Mouse (Mus musculus) intestine, embryonic 14.5 days (tissue): ENCODE measurements around the gene Dcx. TPM values are rescaled to one million over a fixed set of nuclear protein-coding genes. Genes with fewer than 3 reads are reported as not detected.

ENCODE experiments used
- ATAC-seq: fragments of 200-750 bp; cut with Nextera tagmentation; replicated peaks from 2 replicates; pipeline ENCODE4 v1.8.0; 2017; ENCODE audit warnings: low read depth, moderate number of reproducible peaks, moderate TSS enrichment, moderate library complexity; ENCODE audit not compliant: low FRiP score, low TSS enrichment
- DNase-seq: peaks from one replicate; pipeline ENCODE4 v3.0.0-alpha.2; 2018; ENCODE audit warnings: low spot score
- H3K27ac ChIP-seq: fragments of 300-500 bp; sonication (generic); 2 replicates; pipeline ENCODE4 v1.5.1; 2014; ENCODE audit warnings: low read depth, mild to moderate bottlenecking, control low read depth
- H3K27me3 ChIP-seq: fragments of 300-500 bp; sonication (generic); replicated peaks from 2 replicates; pipeline ENCODE4 v1.6.1; 2014; ENCODE audit warnings: low read length, control low read depth; ENCODE audit not compliant: control insufficient read depth, insufficient read depth
- H3K36me3 ChIP-seq: fragments of 300-500 bp; sonication (generic); 2 replicates; pipeline ENCODE4 v1.6.1; 2014; ENCODE audit warnings: low read length, control low read depth; ENCODE audit not compliant: control insufficient read depth, insufficient read depth
- H3K4me1 ChIP-seq: fragments of 300-500 bp; sonication (generic); replicated peaks from 2 replicates; pipeline ENCODE4 v1.6.1; 2014; ENCODE audit warnings: low read length, control low read depth, mixed read lengths; ENCODE audit not compliant: control insufficient read depth, insufficient read depth
- H3K4me2 ChIP-seq: fragments of 300-500 bp; sonication (generic); 2 replicates; pipeline ENCODE4 v1.6.1; 2014; ENCODE audit warnings: low read length
- H3K4me3 ChIP-seq: fragments of 300-500 bp; sonication (generic); 2 replicates; pipeline ENCODE4 v1.5.1; 2014; ENCODE audit warnings: low read depth, low read length, control low read depth, mixed read lengths
- H3K9ac ChIP-seq: fragments of 300-500 bp; sonication (generic); 2 replicates; pipeline ENCODE4 v1.6.1; 2014; ENCODE audit warnings: mild to moderate bottlenecking, low read length
- H3K9me3 ChIP-seq: fragments of 300-500 bp; sonication (generic); 2 replicates; pipeline ENCODE4 v1.6.1; 2016; ENCODE audit warnings: low read length, control low read depth; ENCODE audit not compliant: control insufficient read depth
- WGBS: fragments of 180-500 bp; shearing (Covaris S2); extraction: QIAGEN DNeasy Blood & Tissue Kit; methylation state at CpG from one replicate; pipeline ENCODE4 v1.1.7; 2014; 5-methylcytosine and 5-hydroxymethylcytosine counted together
- polyA plus RNA-seq: library from polyadenylated mRNA; unstranded; fragments of >200 nt; fragmentation: Nextera tagmentation; extraction: Ambion mirVana; gene quantifications from 2 replicates; pipeline ENCODE4 v1.2.1, GENCODE M21; 2014

Dcx gene
- 4.8 and 4.9 TPM in 2 replicates for polyA plus RNA-seq

GRCm38 (mm10) chrX:143932958-143933357 lies at the start of gene Dcx:
TSS of gene Dcx (minus strand) at chrX:143933311.
- Histone ChIP-seq H3K4me3 (no peak within 1 kb of the TSS), H3K36me3 (no peaks in the 10 kb centered on the region), H3K4me1 (no peaks in the 10 kb centered on the region), H3K9me3 (no peaks in the 10 kb centered on the region), H3K9ac (no peak within 1 kb of the TSS), H3K27me3 (no peaks in the 10 kb centered on the region), H3K27ac (no peak within 1 kb of the TSS), H3K4me2 (no peak within 1 kb of the TSS)
- DNase-seq (no peak), ATAC-seq (no peak)
- whole genome bisulfite sequencing: 49% methylated on average over 8 of the region's 8 CpGs

- H3K4me3 ChIP-seq: no peak overlapping the region
- 60% methylated on average over 6 of the region's 6 CpGs for WGBS
- no peak overlapping the region for H3K27ac ChIP-seq
- no peaks in the 10 kb centered on the region for H3K27me3 ChIP-seq
- H3K4me2 ChIP-seq: no peak overlapping the region
- H3K9ac ChIP-seq: no peak overlapping the region
- no peaks in the 10 kb centered on the region for H3K4me1 ChIP-seq
- no peaks in the 10 kb centered on the region for H3K36me3 ChIP-seq
- ATAC-seq (no peak), DNase-seq (no peak)
- H3K9me3 ChIP-seq: no peaks in the 10 kb centered on the region
These were observed 33.1 kb upstream of the Dcx start for GRCm38 (mm10) chrX:143966249-143966648.

GRCm38 (mm10) chrX:143933671-143934070 lies 560 bp upstream of the Dcx start:
- Histone ChIP-seq H3K27ac (no peak overlapping the region), H3K27me3 (no peaks in the 10 kb centered on the region), H3K9ac (no peak overlapping the region), H3K4me1 (no peaks in the 10 kb centered on the region), H3K36me3 (no peaks in the 10 kb centered on the region), H3K4me3 (no peak overlapping the region), H3K9me3 (no peaks in the 10 kb centered on the region), H3K4me2 (no peak overlapping the region)
- 77% methylated on average over 2 of the region's 2 CpGs for WGBS
- no peak for DNase-seq
- ATAC-seq: no peak

GRCm38 (mm10) chrX:143932530-143932929 lies 581 bp downstream of the Dcx start:
- Histone ChIP-seq H3K9ac (no peak overlapping the region), H3K4me2 (no peak overlapping the region), H3K9me3 (no peaks in the 10 kb centered on the region), H3K4me1 (no peaks in the 10 kb centered on the region), H3K36me3 (no peaks in the 10 kb centered on the region), H3K4me3 (no peak overlapping the region), H3K27me3 (no peaks in the 10 kb centered on the region), H3K27ac (no peak overlapping the region)
- ATAC-seq: no peak
- DNase-seq: no peak
- WGBS: 67% methylated on average over 1 of the region's 1 CpGs

- DNase-seq: no peak
- H3K27me3 ChIP-seq: no peaks in the 10 kb centered on the region
- no peak overlapping the region for H3K9ac ChIP-seq
- H3K9me3 ChIP-seq: no peaks in the 10 kb centered on the region
- no peaks in the 10 kb centered on the region for H3K36me3 ChIP-seq
- H3K4me1 ChIP-seq: no peaks in the 10 kb centered on the region
- no peak for ATAC-seq
- no peak overlapping the region for H3K4me3 ChIP-seq
- WGBS: 52% methylated on average over 6 of the region's 6 CpGs
- no peak overlapping the region for H3K4me2 ChIP-seq
- no peak overlapping the region for H3K27ac ChIP-seq
These were observed 1.5 kb downstream of the Dcx start for GRCm38 (mm10) chrX:143931400-143932185.

GRCm38 (mm10) chrX:143922070-143922469 lies 11.0 kb downstream of the Dcx start:
- no peak overlapping the region for H3K27ac ChIP-seq
- 88% methylated on average over 5 of the region's 5 CpGs for WGBS
- no peaks in the 10 kb centered on the region for H3K9me3 ChIP-seq
- no peaks in the 10 kb centered on the region for H3K27me3 ChIP-seq
- no peak overlapping the region for H3K9ac ChIP-seq
- H3K4me2 ChIP-seq: no peak overlapping the region
- H3K4me1 ChIP-seq: no peaks in the 10 kb centered on the region
- ATAC-seq (no peak), DNase-seq (no peak)
- H3K4me3 ChIP-seq: no peak overlapping the region
- no peaks in the 10 kb centered on the region for H3K36me3 ChIP-seq

- no peaks in the 10 kb centered on the region for H3K27me3 ChIP-seq
- no peak overlapping the region for H3K27ac ChIP-seq
- H3K36me3 ChIP-seq: no peaks in the 10 kb centered on the region
- H3K4me2 ChIP-seq: no peak overlapping the region
- 28% methylated on average over 3 of the region's 3 CpGs for WGBS
- ATAC-seq (0 out of 2 replicates have a peak, but pooled peaks have one; percentile 19), DNase-seq (no peak)
- H3K9me3 ChIP-seq: no peaks in the 10 kb centered on the region
- no peak overlapping the region for H3K9ac ChIP-seq
- no peaks in the 10 kb centered on the region; the same call in 1 of the 2 replicates for H3K4me1 ChIP-seq
- H3K4me3 ChIP-seq: no peak overlapping the region
These were observed 26.2 kb downstream of the Dcx start for GRCm38 (mm10) chrX:143906699-143907471.

GRCm38 (mm10) chrX:143904689-143905088 lies 28.4 kb downstream of the Dcx start:
- Histone ChIP-seq H3K4me3 (no peak overlapping the region), H3K27ac (no peak overlapping the region), H3K9me3 (no peaks in the 10 kb centered on the region), H3K4me1 (no peaks in the 10 kb centered on the region; the same call in 1 of the 2 replicates), H3K9ac (no peak overlapping the region), H3K27me3 (no peaks in the 10 kb centered on the region), H3K36me3 (no peaks in the 10 kb centered on the region), H3K4me2 (no peak overlapping the region)
- WGBS: 26% methylated on average over 2 of the region's 2 CpGs
- ATAC-seq (no peak), DNase-seq (peak; percentile 55)
